Mouse (Mus musculus) forebrain, embryonic 11.5 days (tissue): Measurements from ENCODE around the gene Kif3b. TPM values are rescaled to one million over a fixed set of nuclear protein-coding genes. Genes with fewer than 3 reads are reported as not detected.
A peak's percentile ranks its signal among the peaks of the same experiment; 100 is the strongest.
"Not testable (repeated sequence)": the region's sequence is repeated elsewhere in the genome, so short reads cannot be mapped to it uniquely, and the experiment has no call there.

Source experiments
- ATAC-seq: fragments of 200-750 bp; cut with Nextera tagmentation; replicated peaks from 2 replicates; pipeline ENCODE4 v1.8.0; 2017; ENCODE audit warnings: moderate TSS enrichment; ENCODE audit not compliant: low FRiP score
- DNase-seq: peaks from one replicate; pipeline ENCODE4 v3.0.0-alpha.2; 2017; ENCODE audit warnings: low spot score
- H3K27ac ChIP-seq: fragments of 300-500 bp; sonication (generic); 2 replicates; pipeline ENCODE4 v1.5.1; 2014; ENCODE audit warnings: low read depth, low read length
- H3K27me3 ChIP-seq: fragments of 300-500 bp; sonication (generic); 2 replicates; pipeline ENCODE4 v1.6.1; 2014; ENCODE audit warnings: mild to moderate bottlenecking, low read length, mixed read lengths; ENCODE audit not compliant: control insufficient read depth, insufficient read depth
- H3K36me3 ChIP-seq: fragments of 300-500 bp; sonication (generic); 2 replicates; pipeline ENCODE4 v1.6.1; 2014; ENCODE audit warnings: mild to moderate bottlenecking, low read length, moderate library complexity, mixed read lengths; ENCODE audit not compliant: control insufficient read depth, insufficient read depth
- H3K4me1 ChIP-seq: fragments of 300-500 bp; sonication (generic); replicated peaks from 2 replicates; pipeline ENCODE4 v1.6.1; 2014; ENCODE audit warnings: low read length, mixed read lengths; ENCODE audit not compliant: control insufficient read depth, insufficient read depth
- H3K4me2 ChIP-seq: fragments of 300-500 bp; sonication (generic); 2 replicates; pipeline ENCODE4 v1.6.1; 2014; ENCODE audit warnings: low read depth, mild to moderate bottlenecking, low read length, moderate library complexity, mixed read lengths; ENCODE audit not compliant: severe bottlenecking
- H3K4me3 ChIP-seq: fragments of 300-500 bp; sonication (generic); 2 replicates; pipeline ENCODE4 v1.5.1; 2014; ENCODE audit warnings: low read depth, low read length
- H3K9ac ChIP-seq: fragments of 300-500 bp; sonication (generic); 2 replicates; pipeline ENCODE4 v1.6.1; 2014; ENCODE audit warnings: low read length
- H3K9me3 ChIP-seq: fragments of 300-500 bp; sonication (generic); 2 replicates; pipeline ENCODE4 v1.6.1; 2016; ENCODE audit warnings: low read length, mixed read lengths; ENCODE audit not compliant: control insufficient read depth
- WGBS: fragments of 180-500 bp; shearing (Covaris S2); extraction: QIAGEN DNeasy Blood & Tissue Kit; methylation state at CpG from one replicate; pipeline ENCODE4 v1.1.7; 2014; 5-methylcytosine and 5-hydroxymethylcytosine counted together
- polyA plus RNA-seq: library from polyadenylated mRNA; unstranded; fragments of >200 nt; fragmentation: Nextera tagmentation; extraction: Ambion mirVana; gene quantifications from 2 replicates; pipeline ENCODE4 v1.2.1, GENCODE M21; 2014

Kif3b gene
- polyA plus RNA-seq, 1 experiment from 2014 or later = 7.1 TPM

GRCm38 (mm10) chr2:153270231-153270915, 20.8 kb upstream of the Kif3b start:
- not testable (repeated sequence) for H3K9ac ChIP-seq, H3K9me3 ChIP-seq, H3K27me3 ChIP-seq, H3K27ac ChIP-seq, H3K4me2 ChIP-seq, H3K36me3 ChIP-seq, H3K4me1 ChIP-seq, H3K4me3 ChIP-seq
- WGBS = 74% methylated on average over 8 of the region's 8 CpGs
- peak; percentile 38 for DNase-seq
- 0 out of 2 replicates have a peak, but pooled peaks have one; percentile 24 for ATAC-seq

GRCm38 (mm10) chr2:153274200-153274918, 16.9 kb upstream of the Kif3b start:
- not testable (repeated sequence) for H3K9ac ChIP-seq, H3K4me1 ChIP-seq, H3K4me2 ChIP-seq, H3K36me3 ChIP-seq, DNase-seq, H3K9me3 ChIP-seq, H3K4me3 ChIP-seq, H3K27me3 ChIP-seq, H3K27ac ChIP-seq, ATAC-seq
- WGBS = 70% methylated on average over 6 of the region's 6 CpGs

GRCm38 (mm10) chr2:153274919-153275247, 16.3 kb upstream of the Kif3b start:
- DNase-seq (peak; percentile 24), ATAC-seq (no peak)
- 77% methylated on average over 6 of the region's 6 CpGs for WGBS
- no peaks in the 10 kb centered on the region for H3K27me3 ChIP-seq
- no peaks in the 10 kb centered on the region for H3K9me3 ChIP-seq
- no peaks in the 10 kb centered on the region for H3K4me1 ChIP-seq
- H3K27ac ChIP-seq = no peak overlapping the region
- H3K9ac ChIP-seq = no peak overlapping the region
- H3K36me3 ChIP-seq = no peaks in the 10 kb centered on the region
- no peak overlapping the region for H3K4me3 ChIP-seq
- no peak overlapping the region for H3K4me2 ChIP-seq

GRCm38 (mm10) chr2:153275577-153275976, 15.6 kb upstream of the Kif3b start:
- H3K36me3 ChIP-seq, H3K9ac ChIP-seq, ATAC-seq, H3K4me2 ChIP-seq, DNase-seq, H3K27ac ChIP-seq, H3K4me3 ChIP-seq, H3K4me1 ChIP-seq, H3K27me3 ChIP-seq, H3K9me3 ChIP-seq: not testable (repeated sequence)
- 77% methylated on average over 3 of the region's 3 CpGs for WGBS

- H3K4me2 ChIP-seq = no peak overlapping the region
- H3K27ac ChIP-seq = no peak overlapping the region
- no peak overlapping the region for H3K4me3 ChIP-seq
- no peaks in the 10 kb centered on the region for H3K4me1 ChIP-seq
- H3K36me3 ChIP-seq = no peaks in the 10 kb centered on the region
- no peaks in the 10 kb centered on the region for H3K9me3 ChIP-seq
- DNase-seq = peak; percentile 20
- H3K27me3 ChIP-seq = no peaks in the 10 kb centered on the region
- no peak overlapping the region for H3K9ac ChIP-seq
- ATAC-seq = no peak
- 94% methylated on average over 8 of the region's 8 CpGs for WGBS
Measured at GRCm38 (mm10) chr2:153276440-153276839, 14.8 kb upstream of the Kif3b start.

GRCm38 (mm10) chr2:153276846-153277245, 14.4 kb upstream of the Kif3b start:
- not testable (repeated sequence) for ATAC-seq, H3K36me3 ChIP-seq, H3K27ac ChIP-seq, H3K4me3 ChIP-seq, H3K4me2 ChIP-seq, H3K9ac ChIP-seq, H3K4me1 ChIP-seq, H3K27me3 ChIP-seq, H3K9me3 ChIP-seq
- WGBS = 90% methylated on average over 5 of the region's 5 CpGs
- peak; percentile 33 for DNase-seq

GRCm38 (mm10) chr2:153278357-153278756, 12.9 kb upstream of the Kif3b start:
- DNase-seq = peak; percentile 23
- ATAC-seq = no peak
- no peak overlapping the region for H3K27ac ChIP-seq
- H3K27me3 ChIP-seq = no peaks in the 10 kb centered on the region
- no peak overlapping the region for H3K4me3 ChIP-seq
- H3K4me2 ChIP-seq = no peak overlapping the region
- H3K9me3 ChIP-seq = no peaks in the 10 kb centered on the region
- WGBS = 86% methylated on average over 5 of the region's 5 CpGs
- no peaks in the 10 kb centered on the region for H3K4me1 ChIP-seq
- H3K9ac ChIP-seq = no peak overlapping the region
- no peaks in the 10 kb centered on the region for H3K36me3 ChIP-seq

- no peak for DNase-seq
- Histone ChIP-seq H3K9me3 (no peaks in the 10 kb centered on the region), H3K9ac (no peak overlapping the region), H3K4me3 (no peak overlapping the region), H3K27ac (no peak overlapping the region), H3K4me1 (no peaks in the 10 kb centered on the region), H3K36me3 (no peaks in the 10 kb centered on the region), H3K27me3 (no peaks in the 10 kb centered on the region), H3K4me2 (no peak overlapping the region)
- no peak for ATAC-seq
- 88% methylated on average over 6 of the region's 6 CpGs for WGBS
Measured at GRCm38 (mm10) chr2:153283919-153284318, 7.3 kb upstream of the Kif3b start.

- no peaks in the 10 kb centered on the region for H3K27me3 ChIP-seq
- no peak overlapping the region for H3K4me2 ChIP-seq
- no peaks in the 10 kb centered on the region for H3K36me3 ChIP-seq
- ATAC-seq (no peak), DNase-seq (no peak)
- no peak overlapping the region for H3K4me3 ChIP-seq
- H3K4me1 ChIP-seq = no peaks in the 10 kb centered on the region; the same call in 1 of the 2 replicates
- 89% methylated on average over 4 of the region's 4 CpGs for WGBS
- no peak overlapping the region for H3K27ac ChIP-seq
- H3K9ac ChIP-seq = no peak overlapping the region
- H3K9me3 ChIP-seq = no peaks in the 10 kb centered on the region
Measured at GRCm38 (mm10) chr2:153286524-153286923, 4.7 kb upstream of the Kif3b start.
